Mouse (Mus musculus): ENCODE data around the gene LTO1.

The LTO1 gene

DNA sequence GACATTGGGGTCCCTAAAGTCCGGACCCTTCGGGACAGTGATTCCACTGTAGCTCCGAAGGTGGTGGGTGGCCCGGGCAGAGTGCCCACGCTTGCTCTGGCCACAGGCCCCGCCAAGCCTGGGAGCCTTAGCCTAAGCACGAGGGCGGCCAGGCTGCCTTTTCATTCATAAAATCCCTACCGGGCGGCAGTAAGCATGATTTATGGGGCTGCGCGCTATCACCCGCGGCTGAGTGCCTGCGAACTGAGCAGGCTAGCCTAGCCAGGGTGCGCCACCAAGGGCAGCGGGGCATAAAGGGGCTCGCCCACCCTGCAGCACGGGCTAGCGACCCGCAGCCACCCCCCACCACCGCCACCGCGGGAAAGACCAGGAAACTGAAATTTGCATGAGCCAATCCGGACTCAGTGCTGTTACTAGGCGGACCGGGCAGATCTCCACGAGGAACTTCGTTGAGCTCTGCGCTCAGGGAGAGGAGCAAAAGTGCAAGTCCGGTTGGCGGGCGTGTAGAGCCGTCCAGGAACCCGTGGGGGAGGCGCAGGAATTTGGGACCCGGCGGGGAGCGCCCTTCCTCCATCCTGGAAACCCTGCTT lies 26.4 kb downstream of the LTO1 start:
- DNase-seq, result peak; percentile 75

DNA sequence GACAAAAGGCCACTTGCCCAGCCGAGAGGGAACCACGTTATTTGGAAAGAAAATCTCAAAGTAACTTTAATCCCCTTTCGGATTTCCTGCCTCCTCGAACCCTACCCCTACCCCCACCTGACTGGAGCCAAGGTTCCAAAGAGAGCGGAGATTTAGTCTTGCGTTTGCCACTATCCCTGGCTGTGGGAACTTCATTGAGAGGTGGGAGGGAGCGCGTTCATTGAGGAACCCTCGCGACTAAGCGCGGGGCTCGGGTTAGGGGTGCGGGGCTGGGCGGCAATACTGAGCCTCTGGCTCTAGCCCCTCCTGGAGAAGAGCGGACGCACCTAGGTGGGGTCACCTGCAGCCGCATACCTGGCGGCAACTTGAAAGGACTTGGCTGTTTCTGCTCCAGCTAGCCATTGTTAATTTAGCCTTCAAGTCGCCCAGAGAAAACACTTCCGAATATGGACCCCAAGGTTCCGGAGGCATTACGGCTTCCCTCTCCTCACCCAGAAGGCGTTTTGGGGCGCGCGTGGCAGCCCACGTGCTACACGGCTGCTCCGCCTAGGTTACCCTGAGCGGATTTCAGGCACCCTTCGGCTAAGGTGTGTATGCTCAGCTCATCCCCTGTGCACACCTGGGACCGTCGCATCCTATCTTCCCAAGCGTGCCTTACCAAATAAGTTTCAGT lies 27.3 kb downstream of the LTO1 start:
- no peak for DNase-seq

DNA sequence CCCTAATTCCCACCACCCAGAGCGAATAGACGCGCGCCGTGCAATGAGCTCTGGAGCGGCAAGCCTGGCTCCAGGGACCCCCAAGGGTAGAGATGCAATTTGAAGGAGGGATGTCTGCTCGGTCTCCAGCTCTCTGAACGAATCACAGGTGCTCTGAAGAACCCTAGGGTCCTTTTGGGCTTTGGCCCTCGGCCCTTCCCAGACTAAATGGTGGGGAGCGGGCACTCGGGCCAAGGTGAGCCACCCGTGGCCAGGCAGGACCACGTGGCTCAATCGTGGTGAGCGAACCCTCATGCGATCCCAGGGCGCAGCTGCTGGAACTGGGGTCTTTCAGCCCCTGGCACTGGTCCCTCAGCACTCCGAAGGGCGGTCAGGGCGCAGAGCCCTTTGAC lies 27.8 kb downstream of the LTO1 start:
- no peak for DNase-seq

DNA sequence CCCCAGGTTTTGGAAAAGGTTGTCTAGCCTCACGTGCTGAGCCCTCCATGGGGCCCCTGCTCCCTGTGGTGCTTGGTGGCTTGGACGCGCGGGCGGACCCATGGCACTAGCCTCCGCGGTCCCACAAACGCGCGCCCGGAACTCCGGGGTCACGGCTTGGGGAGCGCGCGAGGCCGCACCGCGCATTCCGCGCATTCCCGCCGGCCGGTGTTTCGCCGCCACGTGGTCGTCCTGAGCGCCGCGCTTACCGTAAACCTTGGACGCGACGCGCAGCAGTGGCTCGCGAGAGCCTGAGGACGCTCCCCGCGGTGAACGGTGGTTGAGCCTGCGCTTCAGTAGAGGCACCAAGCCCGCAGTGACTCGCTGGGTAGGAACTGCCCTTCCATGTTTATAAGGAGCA lies 28.4 kb downstream of the LTO1 start:
- peak; percentile 69 for DNase-seq

DNA sequence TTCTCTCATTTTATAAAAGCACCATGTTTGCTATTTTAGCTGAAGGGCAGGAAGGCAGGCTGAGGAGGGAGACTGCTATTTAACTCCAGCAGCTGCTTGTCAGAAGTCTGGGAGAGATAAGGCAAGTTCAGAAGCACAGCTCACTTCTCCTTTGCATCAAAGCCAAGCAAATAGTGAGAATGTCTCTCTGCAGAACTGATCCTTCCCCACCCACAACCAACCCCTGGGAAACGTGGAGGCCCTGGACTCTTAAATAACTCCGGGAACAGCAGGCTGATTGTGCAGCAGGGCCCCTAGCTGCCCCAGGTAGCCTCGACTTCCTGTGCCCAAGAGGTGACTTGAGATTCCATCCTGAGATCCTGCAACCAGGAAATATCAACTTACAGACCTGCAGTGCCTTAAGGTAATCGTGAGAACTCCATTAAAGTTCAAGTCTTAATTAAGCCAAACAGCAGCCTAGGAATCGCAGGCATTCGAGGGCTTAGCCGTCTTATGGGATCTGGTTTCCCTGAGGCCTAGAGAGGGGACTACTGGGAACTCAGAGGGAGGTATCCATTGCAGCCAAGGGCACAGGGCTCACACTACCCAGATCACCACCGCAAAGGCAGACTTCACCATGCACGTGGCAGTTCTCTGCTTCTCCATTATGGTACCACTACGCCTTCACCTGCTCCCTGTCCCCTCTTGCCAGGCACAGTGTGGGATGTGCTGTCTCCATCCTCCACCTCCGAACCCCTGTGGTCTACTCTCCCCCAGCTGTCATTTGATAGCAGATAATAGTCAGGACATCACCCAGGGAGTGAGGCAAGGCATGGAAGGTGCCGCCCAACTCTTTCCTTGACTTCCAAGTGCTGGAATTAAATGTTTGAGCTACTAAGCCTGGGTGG lies 43.9 kb downstream of the LTO1 start:
- no peak for DNase-seq

DNA sequence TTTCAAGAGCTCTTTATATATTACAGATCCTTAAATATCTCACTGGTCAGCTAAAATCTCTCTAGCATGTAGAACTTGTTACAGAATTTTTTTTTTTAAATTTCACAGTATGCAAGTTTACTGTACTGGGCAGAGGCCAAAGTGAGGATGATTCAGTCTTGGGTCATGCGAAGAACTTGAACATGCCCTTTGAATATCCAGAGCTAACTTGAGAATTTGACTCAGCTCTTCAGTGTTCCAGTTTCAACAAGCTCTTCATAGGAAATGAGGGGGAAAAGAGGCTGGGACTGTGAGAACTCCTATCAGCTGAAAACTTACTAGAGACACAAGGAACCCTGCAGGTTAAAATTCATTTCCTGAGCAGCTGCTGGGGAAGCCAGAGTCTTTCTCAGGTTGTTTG lies 49.0 kb downstream of the LTO1 start:
- no peak for DNase-seq

DNA sequence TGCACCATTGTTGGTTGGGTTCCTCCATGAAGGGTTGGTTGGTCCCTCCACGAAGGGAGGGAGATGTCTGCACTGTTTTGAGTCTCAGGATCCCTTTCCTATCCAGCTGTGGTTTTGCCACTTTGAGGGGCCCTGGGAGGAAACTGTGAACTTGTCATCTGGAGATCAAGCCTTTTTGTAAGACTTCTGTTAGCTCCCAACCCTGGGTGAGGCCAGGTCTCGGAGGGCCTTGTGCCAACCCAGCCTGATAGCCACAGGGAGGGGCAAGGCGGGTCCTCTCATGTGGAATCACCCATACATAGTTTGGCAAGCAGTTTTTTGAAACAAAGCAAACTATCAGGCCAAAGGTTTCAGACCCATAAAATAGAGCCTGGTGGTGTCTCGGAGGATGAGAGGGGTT lies 49.4 kb downstream of the LTO1 start:
- no peak for DNase-seq

DNA sequence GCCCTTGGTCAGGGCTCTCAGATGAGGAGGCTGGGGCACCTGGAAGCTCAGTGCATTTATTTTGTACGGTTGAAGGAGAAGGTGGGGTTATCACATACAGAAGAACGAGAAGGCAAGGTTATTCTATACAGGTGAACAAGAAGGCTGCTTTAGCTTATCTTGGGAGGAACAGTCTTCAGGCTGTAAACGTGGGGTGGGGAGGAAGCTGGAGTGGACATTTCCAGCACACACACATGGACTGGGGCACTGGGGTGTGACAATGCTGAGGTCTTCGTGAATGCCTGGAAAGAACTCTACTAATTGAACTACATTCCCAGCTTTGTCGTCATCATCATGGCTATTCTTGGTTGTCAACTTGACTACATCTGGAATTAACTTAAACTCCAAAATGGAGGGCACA lies 51.0 kb downstream of the LTO1 start:
- DNase-seq, result no peak

DNA sequence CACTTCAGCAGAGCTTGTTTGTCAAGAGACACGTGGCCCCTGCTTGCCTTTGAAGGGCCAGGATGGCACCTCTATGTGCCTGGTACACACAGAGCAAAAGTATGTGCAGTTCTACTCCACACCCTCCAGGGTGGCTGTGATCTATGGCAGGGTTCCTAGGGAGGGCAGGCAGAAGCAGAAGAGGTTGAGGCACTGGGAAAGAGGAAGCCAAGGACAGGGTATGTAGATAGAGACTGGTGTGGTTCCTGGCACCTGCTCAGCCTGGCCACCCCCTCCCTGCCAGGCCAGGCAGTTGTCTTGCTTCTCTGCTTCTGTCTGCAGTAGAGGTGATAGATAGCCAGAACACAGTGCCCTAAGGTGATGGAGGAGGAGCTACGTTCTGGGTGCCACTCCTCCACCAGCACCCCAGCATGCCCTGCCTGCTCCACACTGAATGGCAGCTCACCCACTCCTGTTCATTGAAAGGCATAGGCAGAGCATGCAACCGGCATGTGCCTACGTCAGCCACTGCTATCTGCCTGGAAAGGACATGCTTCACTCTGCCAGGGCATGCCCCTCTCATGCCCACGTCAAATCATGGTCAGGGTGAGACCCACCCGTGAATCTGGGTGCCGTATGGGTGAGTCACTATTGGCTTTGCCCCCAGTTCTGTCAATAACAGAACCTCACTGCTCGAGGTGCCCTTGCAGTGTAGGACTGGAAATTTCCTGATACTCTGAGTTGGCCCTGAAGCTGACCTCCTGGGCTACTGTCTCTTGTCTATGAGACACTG lies 56.3 kb downstream of the LTO1 start:
- no peak for DNase-seq

DNA sequence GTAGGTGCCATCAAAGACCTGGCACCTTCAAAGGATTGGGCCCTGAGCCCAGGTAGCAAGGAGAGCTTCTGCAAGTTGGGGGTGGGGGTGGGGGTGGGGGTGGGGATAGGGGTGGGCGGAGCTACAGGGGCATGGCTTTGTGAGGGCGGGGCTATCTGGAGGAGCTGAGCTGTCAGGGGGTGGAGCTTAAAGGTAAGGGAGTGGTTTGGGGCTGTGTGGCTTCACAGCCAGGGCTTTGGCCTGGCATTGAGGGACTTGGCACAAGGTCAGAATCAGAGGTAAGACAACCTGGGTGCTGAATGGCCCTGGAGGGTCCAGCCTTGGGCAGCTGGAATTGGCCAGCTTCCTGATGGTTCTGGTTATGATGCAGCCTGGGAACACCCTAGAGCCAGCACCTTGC lies 56.9 kb downstream of the LTO1 start:
- no peak for DNase-seq

DNA sequence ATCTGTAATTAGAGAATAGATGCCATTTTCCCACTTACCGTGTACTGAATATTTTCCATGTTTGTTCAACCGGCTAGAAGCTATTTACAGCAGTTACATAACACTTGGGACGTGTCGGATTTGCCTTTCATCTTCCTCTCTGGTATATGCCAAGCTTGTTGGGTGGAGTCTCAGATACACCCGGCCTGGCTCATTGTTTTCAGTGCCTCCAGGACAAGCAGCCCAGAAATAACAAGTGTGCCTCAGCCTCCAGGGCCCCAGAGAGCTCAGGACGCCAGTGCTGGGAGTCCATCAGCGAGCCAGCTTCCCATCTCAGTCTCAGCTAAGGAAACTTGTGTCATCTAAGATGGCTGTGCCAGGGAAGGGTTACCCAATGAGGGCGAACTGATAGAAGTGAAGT lies 58.6 kb downstream of the LTO1 start:
- DNase-seq, result no peak

DNA sequence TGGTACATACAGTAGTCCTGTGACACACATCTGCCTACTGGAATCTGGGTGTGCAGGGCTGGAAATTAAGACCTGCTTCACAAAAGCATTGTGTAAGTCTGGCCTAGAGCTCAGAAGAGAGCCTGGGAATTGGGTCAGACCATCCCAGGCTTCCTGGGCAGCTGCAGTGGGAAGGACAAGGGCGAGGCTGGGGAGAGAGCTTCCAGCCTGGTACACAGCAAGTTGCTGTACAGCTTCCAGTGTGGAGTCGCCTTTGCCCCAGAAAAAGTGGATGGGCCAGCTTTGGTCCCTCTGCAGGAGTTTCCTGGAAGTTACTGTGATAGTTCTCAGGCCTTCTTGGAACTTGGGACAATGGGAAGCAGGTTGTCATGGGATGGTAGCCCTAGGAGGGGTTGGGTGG lies 62.2 kb downstream of the LTO1 start:
- DNase-seq, result no peak

DNA sequence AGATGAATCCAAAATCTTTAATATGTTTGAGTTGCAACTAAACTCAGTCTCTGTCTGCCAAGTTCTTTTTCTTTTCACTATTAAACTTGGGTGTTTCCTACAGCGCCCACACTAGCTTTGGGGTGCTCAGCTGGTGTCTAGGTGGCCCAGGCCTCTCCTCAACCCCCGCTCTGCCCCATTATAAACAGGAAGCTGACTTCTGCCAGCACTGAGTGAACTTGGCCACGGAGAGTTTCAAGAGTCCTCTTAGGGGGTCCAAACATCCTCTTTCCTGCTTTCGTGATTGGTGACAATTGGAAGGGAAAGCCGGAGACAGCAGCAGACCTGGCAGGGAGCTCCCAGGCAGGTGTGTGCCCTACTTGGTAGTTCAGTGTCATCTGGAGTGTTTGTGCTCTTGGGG lies 64.9 kb downstream of the LTO1 start:
- no peak for DNase-seq

All from right cerebral cortex, postnatal 4 days (tissue).